Mouse (Mus musculus) C2C12 (cell line): Measurements from ENCODE around the gene Gm20388. TPM values are rescaled to one million over a fixed set of nuclear protein-coding genes. Genes with fewer than 3 reads are reported as not detected.

Experiments
- H3K27me3 ChIP-seq: one replicate; pipeline ENCODE4 v1.6.1; 2011; ENCODE audit not compliant: control insufficient read depth, insufficient read depth, insufficient read length
- H3K36me3 ChIP-seq: one replicate; pipeline ENCODE4 v1.6.1; 2011; ENCODE audit not compliant: control insufficient read depth, insufficient read depth
- H3K4me3 ChIP-seq: one replicate; pipeline ENCODE4 v1.5.1; 2011; ENCODE audit warnings: mild to moderate bottlenecking, control low read depth; ENCODE audit not compliant: poor library complexity, insufficient read depth, severe bottlenecking
- H3K79me2 ChIP-seq: one replicate; pipeline ENCODE4 v1.6.1; 2011; ENCODE audit not compliant: control insufficient read depth, insufficient read depth
- H3K79me3 ChIP-seq: one replicate; pipeline ENCODE4 v1.6.1; 2011; ENCODE audit warnings: low read depth, control low read depth
- H3ac ChIP-seq: one replicate; pipeline ENCODE3; 2011; ENCODE audit warnings: low read depth; ENCODE audit not compliant: control insufficient read depth, insufficient read length
- CEBPB ChIP-seq: IDR thresholded peaks from one replicate; pipeline ENCODE4 v1.6.1; 2011; ENCODE audit warnings: low read depth, mild to moderate bottlenecking, control low read depth, moderate library complexity
- CTCF ChIP-seq: IDR thresholded peaks from one replicate; pipeline ENCODE4 v1.5.1; 2011; ENCODE audit not compliant: control insufficient read depth, insufficient read depth, insufficient read length
- FOSL1 ChIP-seq: IDR thresholded peaks from one replicate; pipeline ENCODE4 v1.8.0; 2011; ENCODE audit warnings: mild to moderate bottlenecking, low read length; ENCODE audit not compliant: poor library complexity, insufficient read depth, severe bottlenecking
- MAX ChIP-seq: IDR thresholded peaks from one replicate; pipeline ENCODE4 v1.6.1; 2011; ENCODE audit warnings: mild to moderate bottlenecking, control low read depth
- MYOD1 ChIP-seq: IDR thresholded peaks from one replicate; pipeline ENCODE4 v1.6.1; 2011; ENCODE audit warnings: low read depth; ENCODE audit not compliant: control insufficient read depth, insufficient read length
- MYOG ChIP-seq: IDR thresholded peaks from one replicate; pipeline ENCODE4 v1.6.1; 2011; ENCODE audit not compliant: control insufficient read depth, insufficient read length; ENCODE audit errors: extremely low read depth
- USF1 ChIP-seq: IDR thresholded peaks from one replicate; pipeline ENCODE4 v1.6.1; 2011; ENCODE audit warnings: low read depth, mild to moderate bottlenecking, control low read depth, moderate library complexity
- polyA plus RNA-seq: library from polyadenylated mRNA; unstranded; fragments of >200 nt; fragmentation: generic; extraction: Trizol; gene quantifications from one replicate; pipeline ENCODE4 v1.2.1, GENCODE M21; 2012; ENCODE audit warnings: missing spikeins

Gm20388 gene
- polyA plus RNA-seq, 1 experiment: 15.0 TPM

DNA sequence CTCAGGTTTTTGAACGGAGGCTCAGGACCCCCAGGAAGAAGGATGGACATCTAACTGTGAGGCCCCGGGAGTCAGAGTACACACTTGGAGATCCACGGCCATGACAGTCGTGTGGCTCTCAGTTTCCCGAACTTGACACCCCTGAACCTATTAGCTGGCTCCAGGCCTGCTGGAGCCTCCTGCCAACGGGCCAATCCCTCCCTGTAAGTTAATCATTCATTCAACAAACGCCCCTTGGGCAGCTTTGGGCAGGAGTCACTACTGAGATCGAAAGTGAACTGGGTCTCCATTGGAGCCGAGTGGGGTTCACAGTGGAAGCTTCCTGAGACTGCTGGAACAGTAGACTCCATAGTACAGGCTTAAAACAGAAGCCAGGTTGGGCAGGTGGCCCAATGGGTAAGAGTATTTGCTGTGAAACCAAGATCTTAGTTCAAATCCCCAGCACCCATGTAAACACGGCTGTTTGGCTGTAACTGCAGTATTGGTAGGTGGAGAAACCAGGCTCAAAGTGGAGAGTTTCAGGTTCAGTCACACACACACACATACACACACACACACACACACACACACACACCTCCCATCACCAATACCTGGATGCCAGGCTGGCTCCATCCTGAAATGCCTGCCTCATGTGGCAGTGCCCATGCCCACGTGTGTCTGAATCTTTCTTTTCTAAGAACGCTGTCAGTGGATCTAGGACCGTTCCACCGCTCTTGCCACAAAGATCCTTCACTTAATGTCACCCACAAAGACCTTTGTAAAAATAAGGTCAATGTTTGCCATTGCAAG, 2808.3 kb downstream of the Gm20388 start:
- no peaks in the 10 kb centered on the region for H3K36me3 ChIP-seq
- H3K4me3 ChIP-seq: no peak overlapping the region
- no peaks in the 10 kb centered on the region for H3K79me3 ChIP-seq
- H3K27me3 ChIP-seq: peaks cover 97% of the 10 kb centered on the region
- no peak overlapping the region for H3ac ChIP-seq
- TF ChIP-seq MYOD1 (no peak), MAX (no peak), CEBPB (no peak), USF1 (no peak)
- H3K79me2 ChIP-seq: no peaks in the 10 kb centered on the region

- H3ac ChIP-seq: no peak overlapping the region
- no peak overlapping the region for H3K4me3 ChIP-seq
- no peaks in the 10 kb centered on the region for H3K79me3 ChIP-seq
- peaks cover 97% of the 10 kb centered on the region for H3K27me3 ChIP-seq
- no peak for TF ChIP-seq MYOD1
- TF ChIP-seq FOSL1: no peak
- TF ChIP-seq USF1: no peak
- no peak for TF ChIP-seq CEBPB
- TF ChIP-seq MYOG: no peak
- TF ChIP-seq MAX: no peak
- TF ChIP-seq CTCF: no peak
- H3K36me3 ChIP-seq: no peaks in the 10 kb centered on the region
- H3K79me2 ChIP-seq: no peaks in the 10 kb centered on the region
Measured at GRCm38 (mm10) chr8:122719500-122720065, 2808.9 kb downstream of the Gm20388 start.

DNA sequence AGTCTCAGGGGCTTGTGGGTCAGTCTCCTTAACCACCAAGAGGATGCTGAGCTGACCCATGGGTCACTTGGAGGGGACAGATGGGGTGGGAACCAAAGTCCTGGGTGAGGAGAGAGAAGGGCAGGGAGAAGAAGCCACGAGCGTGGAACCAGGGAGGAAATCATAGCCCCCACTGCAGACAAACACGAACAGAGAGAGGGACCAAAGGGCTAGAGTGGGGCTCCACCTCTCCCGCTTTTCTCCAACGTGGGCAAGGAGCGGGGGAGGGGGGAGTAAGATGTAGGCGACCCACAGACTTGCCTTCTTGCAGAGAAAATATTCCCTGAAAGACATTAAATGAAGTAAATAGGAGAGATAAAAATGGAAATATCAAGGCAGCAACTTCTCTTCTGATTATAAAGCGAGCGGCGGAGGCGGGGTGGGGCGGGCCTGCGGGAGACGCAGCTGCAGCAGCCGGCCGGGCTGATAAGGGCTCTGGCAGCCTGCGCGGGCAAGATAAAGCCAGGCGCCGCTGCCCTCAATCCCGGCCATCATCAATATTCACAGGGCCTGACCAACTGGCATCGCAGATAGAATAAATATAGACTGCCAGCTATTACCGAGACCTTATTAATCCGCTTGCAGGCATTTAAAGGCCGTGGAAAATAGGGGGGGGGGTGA, 2809.6 kb downstream of the Gm20388 start:
- no peaks in the 10 kb centered on the region for H3K79me3 ChIP-seq
- no peak overlapping the region for H3K4me3 ChIP-seq
- H3K79me2 ChIP-seq: no peaks in the 10 kb centered on the region
- H3K36me3 ChIP-seq: no peaks in the 10 kb centered on the region
- peaks cover 91% of the 10 kb centered on the region for H3K27me3 ChIP-seq
- H3ac ChIP-seq: no peak overlapping the region
- TF ChIP-seq MAX (no peak), CTCF (no peak), MYOD1 (no peak)

GRCm38 (mm10) chr8:122720811-122721640, 2810.4 kb downstream of the Gm20388 start:
- Histone ChIP-seq H3K79me3 (no peaks in the 10 kb centered on the region), H3K79me2 (no peaks in the 10 kb centered on the region), H3ac (no peak overlapping the region), H3K4me3 (no peak overlapping the region), H3K27me3 (peaks cover 91% of the 10 kb centered on the region), H3K36me3 (no peaks in the 10 kb centered on the region)
- no peak for TF ChIP-seq CTCF
- no peak for TF ChIP-seq MYOD1
- no peak for TF ChIP-seq USF1
- TF ChIP-seq FOSL1: no peak
- no peak for TF ChIP-seq MAX
- TF ChIP-seq MYOG: no peak
- TF ChIP-seq CEBPB: no peak

- H3K36me3 ChIP-seq: no peaks in the 10 kb centered on the region
- H3K79me3 ChIP-seq: no peaks in the 10 kb centered on the region
- peaks cover 80% of the 10 kb centered on the region for H3K27me3 ChIP-seq
- no peaks in the 10 kb centered on the region for H3K79me2 ChIP-seq
- H3ac ChIP-seq: no peak overlapping the region
- H3K4me3 ChIP-seq: no peak overlapping the region
- TF ChIP-seq USF1 (no peak), CTCF (no peak), MAX (no peak), MYOG (no peak), CEBPB (no peak), FOSL1 (no peak)
Measured at GRCm38 (mm10) chr8:122725187-122725586, 2814.5 kb downstream of the Gm20388 start.
